Mouse (Mus musculus) hindbrain, embryonic 15.5 days (tissue): ENCODE measurements at regions not wholly inside any gene's neighbourhood (a gene's known extent, or its start where the extent isn't known, plus 50 kb on each side); places are given as distances from the start of the nearest gene placed in this dataset.

Experiments
- ATAC-seq: fragments of 200-750 bp; cut with Nextera tagmentation; 2 replicates; pipeline ENCODE4 v1.8.0; 2017; ENCODE audit warnings: low read depth, moderate number of reproducible peaks, moderate TSS enrichment; ENCODE audit not compliant: low FRiP score
- H3K27ac ChIP-seq: fragments of 300-500 bp; sonication (generic); replicated peaks from 2 replicates; pipeline ENCODE4 v1.5.1; 2015; ENCODE audit warnings: mild to moderate bottlenecking, inconsistent platforms
- H3K27me3 ChIP-seq: fragments of 300-500 bp; sonication (generic); 2 replicates; pipeline ENCODE4 v1.6.1; 2015; ENCODE audit warnings: control low read depth, inconsistent platforms
- H3K36me3 ChIP-seq: fragments of 300-500 bp; sonication (generic); 2 replicates; pipeline ENCODE4 v1.6.1; 2015; ENCODE audit warnings: control low read depth, inconsistent platforms
- H3K4me1 ChIP-seq: fragments of 300-500 bp; sonication (generic); replicated peaks from 2 replicates; pipeline ENCODE4 v1.6.1; 2015; ENCODE audit warnings: control low read depth, inconsistent platforms
- H3K4me2 ChIP-seq: fragments of 300-500 bp; sonication (generic); 2 replicates; pipeline ENCODE4 v1.6.1; 2015; ENCODE audit warnings: moderate library complexity, mild to moderate bottlenecking, inconsistent platforms
- H3K4me3 ChIP-seq: fragments of 300-500 bp; sonication (generic); 2 replicates; pipeline ENCODE4 v1.5.1; 2015; ENCODE audit warnings: mild to moderate bottlenecking, inconsistent platforms
- H3K9ac ChIP-seq: fragments of 300-500 bp; sonication (generic); 2 replicates; pipeline ENCODE4 v1.6.1; 2015; ENCODE audit warnings: inconsistent platforms
- H3K9me3 ChIP-seq: fragments of 300-500 bp; sonication (generic); 2 replicates; pipeline ENCODE4 v1.6.1; 2016; ENCODE audit warnings: control low read depth, inconsistent platforms
- WGBS: fragments of 180-500 bp; shearing (Covaris S2); methylation state at CpG from one replicate; pipeline ENCODE4 v1.1.7; 2015; 5-methylcytosine and 5-hydroxymethylcytosine counted together

- ATAC-seq, result no peak
- Histone ChIP-seq H3K27ac (no peak overlapping the region), H3K9ac (no peak overlapping the region), H3K36me3 (no peaks in the 10 kb centered on the region), H3K4me2 (no peak overlapping the region), H3K27me3 (no peaks in the 10 kb centered on the region), H3K9me3 (no peaks in the 10 kb centered on the region), H3K4me3 (no peak overlapping the region), H3K4me1 (no peaks in the 10 kb centered on the region)
- 75% methylated on average over 3 of the region's 3 CpGs for WGBS
Measured at GRCm38 (mm10) chr3:59451084-59451483, 106.9 kb upstream of the Igsf10 start.

GRCm38 (mm10) chr3:59423621-59424020 lies 79.4 kb upstream of the Igsf10 start:
- Histone ChIP-seq H3K9ac (no peak overlapping the region), H3K4me1 (no peaks in the 10 kb centered on the region), H3K27me3 (no peaks in the 10 kb centered on the region), H3K4me3 (no peak overlapping the region), H3K27ac (no peak overlapping the region), H3K9me3 (no peaks in the 10 kb centered on the region), H3K4me2 (no peak overlapping the region), H3K36me3 (no peaks in the 10 kb centered on the region)
- ATAC-seq, result no peak
- WGBS, result 95% methylated on average over 2 of the region's 2 CpGs

GRCm38 (mm10) chr3:59409131-59409530 lies 64.9 kb upstream of the Igsf10 start:
- 93% methylated on average over 1 of the region's 1 CpGs for WGBS
- no peak for ATAC-seq
- no peaks in the 10 kb centered on the region for H3K27me3 ChIP-seq
- H3K4me1 ChIP-seq, result no peaks in the 10 kb centered on the region
- no peaks in the 10 kb centered on the region for H3K9me3 ChIP-seq
- H3K36me3 ChIP-seq, result no peaks in the 10 kb centered on the region
- no peak overlapping the region for H3K4me3 ChIP-seq
- H3K4me2 ChIP-seq, result no peak overlapping the region
- H3K9ac ChIP-seq, result no peak overlapping the region
- no peak overlapping the region for H3K27ac ChIP-seq

DNA sequence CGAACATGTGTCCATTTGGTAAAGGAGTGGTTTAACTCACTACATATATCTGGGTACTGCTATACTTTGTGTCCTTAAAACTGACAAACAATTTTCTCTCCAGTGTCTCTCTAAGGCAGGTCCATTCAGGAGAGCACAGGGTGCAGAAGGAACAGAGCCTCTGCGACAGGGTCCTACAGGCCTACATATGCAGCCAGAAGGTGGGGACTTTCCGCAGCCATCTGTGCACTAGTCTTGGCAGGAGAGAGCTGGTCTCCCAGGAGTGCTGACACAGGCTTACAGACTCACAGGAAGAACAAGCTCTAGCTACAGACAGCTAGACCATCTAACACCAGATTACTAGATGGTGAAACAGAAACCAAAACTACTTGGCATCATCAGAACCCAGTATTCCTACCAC lies 61.8 kb upstream of the Igsf10 start:
- H3K27me3 ChIP-seq, result no peaks in the 10 kb centered on the region
- H3K9ac ChIP-seq, result no peak overlapping the region
- no peak overlapping the region for H3K27ac ChIP-seq
- H3K4me1 ChIP-seq, result no peaks in the 10 kb centered on the region
- H3K36me3 ChIP-seq, result no peaks in the 10 kb centered on the region
- no peaks in the 10 kb centered on the region for H3K9me3 ChIP-seq
- H3K4me3 ChIP-seq, result no peak overlapping the region
- WGBS, result 89% methylated on average over 3 of the region's 3 CpGs
- no peak for ATAC-seq
- no peak overlapping the region for H3K4me2 ChIP-seq

DNA sequence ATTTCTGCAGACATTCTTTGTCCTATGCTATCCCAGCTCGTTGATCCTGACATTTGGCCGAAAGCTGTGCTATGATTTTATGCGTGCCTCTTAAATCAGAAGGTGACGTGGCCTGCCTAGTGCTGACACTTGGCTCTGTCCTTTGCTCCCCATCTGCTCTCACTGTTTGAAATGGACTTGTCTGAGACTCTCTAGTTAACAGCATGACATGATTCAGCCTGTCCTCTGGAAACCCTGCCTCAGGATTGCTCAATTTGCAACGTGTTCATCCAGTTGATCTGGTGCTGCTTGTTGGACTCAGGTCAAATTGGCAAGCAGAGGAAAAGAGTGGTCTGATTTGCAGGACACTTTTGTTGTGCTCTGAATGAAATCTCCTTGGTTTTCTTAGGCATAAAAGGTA lies 57.7 kb upstream of the Igsf10 start:
- ATAC-seq, result 0 out of 2 replicates have a peak, but pooled peaks have one; percentile 54
- H3K4me3 ChIP-seq, result no peak overlapping the region
- H3K9me3 ChIP-seq, result no peaks in the 10 kb centered on the region
- no peak overlapping the region for H3K9ac ChIP-seq
- no peaks in the 10 kb centered on the region for H3K27me3 ChIP-seq
- H3K36me3 ChIP-seq, result no peaks in the 10 kb centered on the region
- no peak overlapping the region for H3K4me2 ChIP-seq
- no peaks in the 10 kb centered on the region for H3K4me1 ChIP-seq
- no peak overlapping the region for H3K27ac ChIP-seq
- WGBS, result 69% methylated on average over 5 of the region's 5 CpGs

- Histone ChIP-seq H3K9me3 (no peaks in the 10 kb centered on the region), H3K27me3 (no peaks in the 10 kb centered on the region)
- no peak for ATAC-seq
Measured at GRCm38 (mm10) chr3:59401425-59401824, 57.2 kb upstream of the Igsf10 start.

More at GRCm38 (mm10) chr3:59401425-59401824, 57.2 kb upstream of the Igsf10 start:
- Histone ChIP-seq H3K36me3 (no peaks in the 10 kb centered on the region), H3K27ac (no peak overlapping the region), H3K4me1 (no peaks in the 10 kb centered on the region), H3K9ac (no peak overlapping the region), H3K4me2 (no peak overlapping the region), H3K4me3 (no peak overlapping the region)
- WGBS, result 93% methylated on average over 4 of the region's 4 CpGs
